Mouse (Mus musculus) liver, embryonic 12.5 days (tissue): ENCODE measurements at regions not wholly inside any gene's neighbourhood (a gene's known extent, or its start where the extent isn't known, plus 50 kb on each side); places are given as distances from the start of the nearest gene placed in this dataset.

ENCODE experiments used
- ATAC-seq: fragments of 200-750 bp; cut with Nextera tagmentation; 2 replicates; pipeline ENCODE4 v1.8.0; 2017; ENCODE audit warnings: moderate number of reproducible peaks, mild to moderate bottlenecking, moderate library complexity
- H3K27ac ChIP-seq: fragments of 300-500 bp; sonication (generic); 2 replicates; pipeline ENCODE4 v1.5.1; 2016; ENCODE audit warnings: mild to moderate bottlenecking
- H3K27me3 ChIP-seq: fragments of 300-500 bp; sonication (generic); replicated peaks from 2 replicates; pipeline ENCODE4 v1.6.1; 2016; ENCODE audit warnings: mild to moderate bottlenecking, moderate library complexity
- H3K36me3 ChIP-seq: fragments of 300-500 bp; sonication (generic); 2 replicates; pipeline ENCODE4 v1.6.1; 2016; ENCODE audit warnings: mild to moderate bottlenecking, moderate library complexity
- H3K4me1 ChIP-seq: fragments of 300-500 bp; sonication (generic); 2 replicates; pipeline ENCODE4 v1.6.1; 2016
- H3K4me2 ChIP-seq: fragments of 300-500 bp; sonication (generic); 2 replicates; pipeline ENCODE4 v1.6.1; 2016; ENCODE audit warnings: mild to moderate bottlenecking, moderate library complexity
- H3K4me3 ChIP-seq: fragments of 300-500 bp; sonication (generic); 2 replicates; pipeline ENCODE4 v1.5.1; 2016; ENCODE audit warnings: mild to moderate bottlenecking, moderate library complexity
- H3K9ac ChIP-seq: fragments of 300-500 bp; sonication (generic); 2 replicates; pipeline ENCODE4 v1.6.1; 2016; ENCODE audit warnings: mild to moderate bottlenecking, moderate library complexity
- H3K9me3 ChIP-seq: fragments of 300-500 bp; sonication (generic); replicated peaks from 2 replicates; pipeline ENCODE4 v1.6.1; 2016; ENCODE audit warnings: mild to moderate bottlenecking, moderate library complexity
- WGBS: fragments of 180-500 bp; shearing (Covaris S2); methylation state at CpG from one replicate; pipeline ENCODE4 v1.1.7; 2016; ENCODE audit not compliant: insufficient replicate concordance; 5-methylcytosine and 5-hydroxymethylcytosine counted together

DNA sequence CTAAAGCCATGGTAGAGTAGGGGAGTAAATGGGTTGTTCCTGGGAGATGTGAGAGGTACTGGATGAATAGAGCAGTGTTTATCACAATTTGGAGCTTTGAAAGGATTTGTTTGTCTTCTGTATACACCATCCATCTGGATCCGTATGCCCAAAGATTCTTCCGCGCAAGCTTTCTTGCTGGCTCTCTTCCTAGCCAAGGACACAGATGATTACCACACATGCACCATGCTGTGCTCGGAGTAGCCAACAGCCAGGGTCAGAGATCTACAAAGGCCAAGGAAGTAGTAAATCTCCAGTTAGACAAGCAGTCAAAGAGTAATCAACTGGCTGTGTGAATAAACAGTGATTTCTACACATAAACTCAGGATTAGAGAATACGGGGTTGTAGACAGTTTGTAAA is 113.3 kb upstream of the Arntl start:
- Histone ChIP-seq H3K4me2 (no peak overlapping the region), H3K4me3 (no peak overlapping the region), H3K9ac (no peak overlapping the region), H3K4me1 (no peaks in the 10 kb centered on the region), H3K36me3 (no peaks in the 10 kb centered on the region), H3K27ac (no peak overlapping the region), H3K27me3 (no peaks in the 10 kb centered on the region; the same call in 1 of the 2 replicates), H3K9me3 (no peaks in the 10 kb centered on the region)
- no peak for ATAC-seq
- 67% methylated on average over 5 of the region's 5 CpGs for WGBS

DNA sequence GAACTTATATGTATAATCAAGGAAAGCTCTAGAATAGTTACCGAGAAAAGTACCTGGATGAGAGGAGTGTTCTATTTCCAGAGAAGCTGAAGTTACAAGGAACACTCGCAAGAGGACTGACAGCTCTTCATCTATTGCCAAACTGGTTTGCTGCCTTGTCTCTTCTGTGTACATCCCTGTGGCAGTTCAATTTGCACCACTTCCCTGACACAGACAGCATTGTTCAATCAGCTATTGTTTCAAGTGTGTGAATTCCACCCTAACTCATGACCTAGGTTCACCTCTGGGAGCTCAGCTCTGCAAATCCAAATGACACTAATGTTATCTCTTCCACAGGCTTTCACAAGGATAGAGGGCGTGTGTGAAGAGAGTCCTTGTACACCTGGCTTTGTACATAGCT is 112.2 kb upstream of the Arntl start:
- H3K27me3 ChIP-seq = no peaks in the 10 kb centered on the region; the same call in 1 of the 2 replicates
- H3K27ac ChIP-seq = no peak overlapping the region
- ATAC-seq = no peak
- no peaks in the 10 kb centered on the region for H3K9me3 ChIP-seq
- no peaks in the 10 kb centered on the region for H3K36me3 ChIP-seq
- 68% methylated on average over 3 of the region's 3 CpGs for WGBS
- H3K4me2 ChIP-seq = no peak overlapping the region
- H3K9ac ChIP-seq = no peak overlapping the region
- H3K4me3 ChIP-seq = no peak overlapping the region
- no peaks in the 10 kb centered on the region for H3K4me1 ChIP-seq

DNA sequence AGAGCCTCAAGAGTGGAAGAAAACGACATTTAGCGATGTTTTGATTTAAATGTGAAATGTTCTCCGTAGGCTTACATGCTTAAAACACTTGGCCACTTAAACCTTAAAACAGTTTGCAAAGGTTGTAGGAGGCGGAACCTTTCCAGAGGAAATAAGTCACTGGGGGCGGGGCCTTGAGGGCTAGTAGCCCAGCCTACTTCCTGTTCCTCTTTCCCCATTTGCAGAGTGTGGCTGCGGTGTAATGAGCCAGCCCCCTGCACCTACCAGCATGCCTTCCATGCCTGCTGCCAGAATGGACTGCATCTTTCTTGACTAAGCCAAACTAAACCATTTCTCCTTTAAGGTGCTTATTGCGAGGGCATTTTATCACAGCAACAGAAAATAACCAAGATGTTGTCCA is 103.0 kb upstream of the Arntl start:
- Histone ChIP-seq H3K36me3 (no peaks in the 10 kb centered on the region), H3K9me3 (no peaks in the 10 kb centered on the region), H3K9ac (no peak overlapping the region), H3K4me2 (no peak overlapping the region), H3K4me1 (no peaks in the 10 kb centered on the region), H3K27me3 (no peaks in the 10 kb centered on the region), H3K27ac (no peak overlapping the region), H3K4me3 (no peak overlapping the region)
- ATAC-seq = no peak
- WGBS = 65% methylated on average over 7 of the region's 7 CpGs

DNA sequence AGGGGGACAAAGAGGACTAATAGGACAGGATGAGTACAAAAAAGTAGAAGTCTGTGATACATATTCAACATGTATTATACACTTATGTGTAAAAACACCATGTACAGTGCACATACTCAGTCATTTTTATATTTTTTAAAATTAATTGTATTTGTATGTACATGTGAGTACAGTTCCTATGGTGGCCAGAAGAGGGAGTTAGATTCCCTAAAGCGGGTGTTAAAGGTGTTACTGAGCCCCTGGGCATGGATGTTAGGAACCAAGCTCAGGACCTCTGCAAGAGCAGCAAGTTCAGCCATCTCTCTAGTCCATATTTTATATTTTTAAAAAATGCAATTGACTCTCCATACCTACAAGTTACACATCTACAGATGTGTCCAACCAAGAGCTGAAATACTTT is 101.9 kb upstream of the Arntl start:
- Histone ChIP-seq H3K27ac (no peak overlapping the region), H3K4me3 (no peak overlapping the region), H3K4me2 (no peak overlapping the region), H3K36me3 (no peaks in the 10 kb centered on the region), H3K9me3 (no peaks in the 10 kb centered on the region), H3K4me1 (no peaks in the 10 kb centered on the region), H3K27me3 (no peaks in the 10 kb centered on the region), H3K9ac (no peak overlapping the region)
- no peak for ATAC-seq
- 22% methylated on average over 1 of the region's 1 CpGs for WGBS

DNA sequence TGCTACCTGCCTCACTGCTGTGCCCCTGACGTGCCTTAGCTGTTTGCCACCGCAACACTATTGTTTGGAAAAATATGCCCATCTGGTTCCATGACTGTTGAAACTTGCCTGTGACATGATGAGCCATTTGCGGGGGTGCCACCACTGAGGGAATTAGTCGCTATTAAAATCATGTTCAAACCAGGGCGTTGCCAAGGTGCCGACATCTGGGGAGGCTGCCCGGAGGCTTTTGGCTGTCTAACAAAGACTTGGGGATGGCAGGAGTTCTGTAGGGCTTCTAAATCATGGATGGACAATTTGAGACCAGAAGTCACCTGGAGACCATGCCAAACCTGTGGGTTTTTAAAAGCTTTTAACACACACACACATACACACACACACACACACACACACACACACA is 100.5 kb upstream of the Arntl start:
- Histone ChIP-seq H3K4me1 (no peaks in the 10 kb centered on the region), H3K27ac (no peak overlapping the region), H3K9ac (no peak overlapping the region), H3K4me2 (no peak overlapping the region), H3K36me3 (no peaks in the 10 kb centered on the region), H3K9me3 (no peaks in the 10 kb centered on the region), H3K27me3 (no peaks in the 10 kb centered on the region), H3K4me3 (no peak overlapping the region)
- ATAC-seq = no peak
- 77% methylated on average over 7 of the region's 7 CpGs for WGBS

DNA sequence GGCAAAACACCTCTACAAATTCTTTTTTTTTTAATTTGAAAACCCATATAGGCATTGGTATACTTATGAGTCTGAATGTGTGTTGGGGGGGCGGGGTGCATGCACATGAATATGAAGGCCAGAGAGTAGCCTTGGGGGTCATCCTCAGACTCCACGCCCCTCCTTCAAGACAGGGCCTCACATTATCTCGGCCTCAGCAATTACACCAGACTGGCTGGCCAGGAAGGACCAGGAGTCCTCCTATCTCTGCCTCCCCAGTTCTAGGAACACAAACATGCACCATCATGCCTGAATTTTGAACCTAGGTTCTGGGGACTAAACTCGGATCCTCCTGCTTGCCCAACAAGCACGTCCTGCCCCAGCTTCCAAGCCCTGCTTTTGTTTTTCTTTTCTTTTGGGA is 99.3 kb upstream of the Arntl start:
- Histone ChIP-seq H3K4me2 (no peak overlapping the region), H3K27ac (no peak overlapping the region), H3K36me3 (no peaks in the 10 kb centered on the region), H3K9me3 (no peaks in the 10 kb centered on the region), H3K27me3 (no peaks in the 10 kb centered on the region), H3K4me1 (no peaks in the 10 kb centered on the region), H3K4me3 (no peak overlapping the region), H3K9ac (no peak overlapping the region)
- ATAC-seq = no peak
- WGBS = 58% methylated on average over 5 of the region's 5 CpGs

DNA sequence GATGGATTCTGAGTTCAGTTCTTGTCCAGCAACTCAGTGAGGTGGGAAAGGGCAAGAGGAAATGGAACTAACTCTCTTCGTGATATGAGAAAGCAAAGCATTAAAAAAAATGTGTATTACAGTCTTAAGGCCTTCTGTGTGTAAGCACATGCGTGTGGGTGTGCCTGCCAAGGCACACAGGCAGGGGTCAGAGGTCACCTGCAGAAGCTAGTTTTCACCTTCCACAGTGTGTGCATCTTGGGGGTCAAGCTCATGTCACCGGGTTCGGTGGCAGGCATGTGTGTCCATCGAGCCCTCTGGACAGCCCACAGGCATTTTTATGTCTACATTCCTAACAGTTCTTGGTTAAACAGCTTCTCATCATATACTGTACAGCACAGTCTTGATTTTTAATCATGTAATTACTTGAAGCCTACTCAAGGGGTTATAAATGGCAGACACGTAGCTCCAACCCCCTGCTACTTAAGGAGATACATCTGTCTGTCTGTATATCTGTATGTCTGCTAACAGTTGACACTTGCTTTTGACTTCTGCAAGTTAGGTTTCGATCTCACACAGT is 98.7 kb upstream of the Arntl start:
- 68% methylated on average over 7 of the region's 7 CpGs for WGBS
- Histone ChIP-seq H3K27me3 (no peaks in the 10 kb centered on the region), H3K36me3 (no peaks in the 10 kb centered on the region), H3K4me1 (no peaks in the 10 kb centered on the region), H3K27ac (no peak overlapping the region), H3K9ac (no peak overlapping the region), H3K4me2 (no peak overlapping the region), H3K9me3 (no peaks in the 10 kb centered on the region), H3K4me3 (no peak overlapping the region)
- no peak for ATAC-seq

DNA sequence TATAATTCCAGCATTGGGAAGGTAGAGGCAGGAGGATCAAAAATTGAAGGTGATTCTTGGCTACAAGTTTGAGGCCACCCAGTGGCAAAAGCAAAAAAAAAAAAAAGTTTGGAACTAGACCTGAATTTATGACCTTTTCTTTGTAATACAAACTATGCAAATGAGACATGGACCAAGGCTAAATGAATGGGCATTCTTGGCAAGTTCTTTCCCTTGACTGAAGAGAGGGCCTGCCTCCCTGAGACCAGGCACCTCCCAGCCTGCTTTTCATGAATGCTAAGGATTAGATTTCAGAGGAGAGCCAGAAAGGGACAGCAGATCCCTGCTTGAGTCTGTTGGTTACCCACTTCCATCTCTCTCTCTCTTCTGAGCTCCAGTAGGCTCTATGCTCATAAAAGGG is 97.8 kb upstream of the Arntl start:
- Histone ChIP-seq H3K9ac (no peak overlapping the region), H3K4me1 (no peaks in the 10 kb centered on the region), H3K27ac (no peak overlapping the region), H3K4me2 (no peak overlapping the region), H3K9me3 (no peaks in the 10 kb centered on the region), H3K27me3 (no peaks in the 10 kb centered on the region), H3K4me3 (no peak overlapping the region), H3K36me3 (no peaks in the 10 kb centered on the region)
- ATAC-seq = no peak

DNA sequence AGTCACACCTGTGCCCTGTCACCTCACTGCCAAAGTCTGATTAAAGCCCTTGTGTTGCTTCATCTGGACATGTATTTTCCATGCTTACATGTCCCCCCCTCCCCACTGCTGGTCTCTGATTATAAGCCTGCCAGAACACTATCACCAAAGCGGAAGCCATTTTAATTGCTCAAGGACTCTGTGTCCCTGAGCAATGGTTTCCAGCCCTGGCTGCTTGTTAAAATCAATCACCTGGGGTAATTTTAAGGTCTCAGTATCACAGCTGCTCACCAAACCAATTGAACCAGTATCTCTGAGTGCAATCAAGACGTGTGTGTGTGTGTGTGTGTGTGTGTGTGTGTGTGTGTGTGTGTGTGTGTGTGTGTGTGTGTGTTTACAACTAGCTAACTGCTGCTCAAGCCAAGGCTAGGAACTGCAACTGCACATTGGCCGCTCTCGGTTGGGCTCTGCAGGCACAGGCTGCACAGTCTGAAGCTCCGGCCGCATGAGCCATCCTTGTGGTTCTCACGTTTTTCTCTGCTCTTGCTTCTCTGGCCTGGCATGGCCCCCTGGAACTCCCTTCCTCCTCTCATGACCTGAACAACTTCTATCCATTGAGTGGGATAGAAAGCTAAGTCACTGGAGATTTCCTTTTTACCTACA is 96.3 kb upstream of the Arntl start:
- Histone ChIP-seq H3K27me3 (no peaks in the 10 kb centered on the region), H3K4me2 (no peak overlapping the region), H3K9ac (no peak overlapping the region), H3K4me3 (no peak overlapping the region), H3K27ac (no peak overlapping the region), H3K36me3 (no peaks in the 10 kb centered on the region), H3K4me1 (no peaks in the 10 kb centered on the region), H3K9me3 (no peaks in the 10 kb centered on the region)
- WGBS = 67% methylated on average over 7 of the region's 7 CpGs
- ATAC-seq = no peak

DNA sequence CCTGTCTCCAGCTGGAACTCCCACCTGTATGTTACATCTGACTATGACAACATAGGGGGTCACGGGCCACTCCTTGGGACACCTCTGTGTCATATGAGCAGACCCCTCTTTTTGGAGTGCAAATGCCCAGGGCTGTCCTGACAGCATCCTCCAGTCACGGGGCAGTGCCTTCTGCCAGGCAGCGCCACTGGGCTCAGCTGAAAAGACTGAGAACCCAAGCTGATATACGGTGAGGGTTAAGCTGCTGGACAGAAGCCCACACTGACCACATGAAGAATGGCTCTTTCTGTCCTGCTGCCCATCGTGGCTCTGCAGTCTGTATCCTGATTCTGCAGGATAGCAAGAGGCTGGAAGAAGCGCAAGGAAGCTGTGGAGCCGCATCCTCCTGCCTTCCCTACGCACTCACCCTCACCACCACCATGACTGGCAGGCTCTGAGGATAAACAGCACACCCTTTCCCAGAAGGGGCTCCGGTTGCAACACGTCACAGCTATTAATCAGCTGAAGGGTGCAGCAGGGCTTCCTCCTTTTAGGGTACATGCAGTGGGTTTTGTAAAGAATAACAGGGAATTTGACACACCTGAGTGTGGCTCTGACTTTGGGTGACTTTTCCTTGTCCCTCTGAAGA is 93.9 kb upstream of the Arntl start:
- no peak for ATAC-seq
- no peak overlapping the region for H3K9ac ChIP-seq
- H3K4me3 ChIP-seq = no peak overlapping the region
- H3K9me3 ChIP-seq = no peaks in the 10 kb centered on the region
- no peak overlapping the region for H3K4me2 ChIP-seq
- H3K27me3 ChIP-seq = no peaks in the 10 kb centered on the region
- no peaks in the 10 kb centered on the region for H3K4me1 ChIP-seq
- 55% methylated on average over 10 of the region's 10 CpGs for WGBS
- H3K27ac ChIP-seq = no peak overlapping the region
- no peaks in the 10 kb centered on the region for H3K36me3 ChIP-seq

DNA sequence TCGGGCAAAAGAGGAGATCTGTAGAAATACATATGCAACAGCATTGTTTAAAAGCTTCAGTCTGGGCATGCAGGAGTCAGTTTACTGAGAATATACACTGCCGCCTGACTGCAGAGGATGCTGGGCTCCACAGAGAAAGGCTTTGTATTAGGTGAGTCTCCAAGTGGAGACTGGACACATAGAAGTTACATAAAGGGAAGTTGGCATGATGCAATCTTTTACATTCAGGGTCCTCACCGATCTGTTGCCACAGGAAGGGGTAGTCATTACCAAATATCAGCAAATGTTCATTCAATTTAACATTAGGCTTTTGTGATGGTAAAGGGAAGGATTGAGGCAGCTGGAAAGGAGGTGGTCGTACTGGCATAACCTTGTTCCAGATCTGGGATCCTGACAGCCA is 89.7 kb upstream of the Arntl start:
- no peak overlapping the region for H3K9ac ChIP-seq
- 54% methylated on average over 4 of the region's 4 CpGs for WGBS
- H3K4me1 ChIP-seq = no peaks in the 10 kb centered on the region
- no peak for ATAC-seq
- no peaks in the 10 kb centered on the region for H3K27me3 ChIP-seq
- no peaks in the 10 kb centered on the region for H3K36me3 ChIP-seq
- no peak overlapping the region for H3K4me2 ChIP-seq
- no peak overlapping the region for H3K4me3 ChIP-seq
- no peak overlapping the region for H3K27ac ChIP-seq
- no peaks in the 10 kb centered on the region for H3K9me3 ChIP-seq

DNA sequence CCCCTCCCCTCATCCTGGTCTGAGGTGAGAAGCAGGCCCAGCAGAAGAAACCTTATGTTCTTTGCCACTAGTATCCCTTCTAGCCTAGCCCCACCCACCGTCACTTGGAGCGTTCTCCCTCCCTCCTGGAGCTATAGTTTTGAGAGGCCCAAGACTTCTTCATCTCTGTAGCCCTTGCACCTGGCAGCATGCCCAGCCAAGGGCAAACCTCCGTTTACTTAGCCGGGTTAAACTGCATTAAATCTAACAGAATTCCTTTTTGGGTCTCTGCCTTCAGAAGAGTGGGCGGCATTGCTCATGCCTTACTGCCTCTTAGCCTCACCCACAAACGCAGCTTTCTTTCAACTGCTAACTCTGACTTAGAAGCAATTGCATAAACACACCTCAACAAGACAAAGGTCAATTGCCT is 85.3 kb upstream of the Arntl start:
- 47% methylated on average over 6 of the region's 6 CpGs for WGBS
- H3K27ac ChIP-seq = no peak overlapping the region
- no peak for ATAC-seq
- no peaks in the 10 kb centered on the region for H3K9me3 ChIP-seq
- no peak overlapping the region for H3K4me3 ChIP-seq
- no peak overlapping the region for H3K4me2 ChIP-seq
- no peaks in the 10 kb centered on the region for H3K36me3 ChIP-seq
- no peak overlapping the region for H3K9ac ChIP-seq
- no peaks in the 10 kb centered on the region for H3K4me1 ChIP-seq
- H3K27me3 ChIP-seq = no peaks in the 10 kb centered on the region

DNA sequence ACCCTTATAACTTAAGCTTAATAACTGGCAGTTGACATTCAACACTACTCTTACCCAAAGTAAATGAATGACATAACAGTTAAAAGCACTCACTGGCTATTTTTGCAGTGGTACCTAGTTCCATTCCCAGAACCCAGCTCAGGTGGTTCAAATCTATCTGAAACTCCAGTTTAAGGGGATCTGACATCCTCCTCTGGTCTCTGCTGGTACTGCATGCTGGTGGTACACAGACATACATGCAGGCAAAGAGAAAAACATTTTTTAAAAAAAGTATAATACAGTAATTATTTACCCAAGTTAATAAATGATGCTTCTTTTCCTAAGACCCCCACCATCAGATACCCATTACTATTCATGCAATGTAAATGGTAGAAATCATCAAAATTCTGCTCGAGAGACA is 81.3 kb upstream of the Arntl start:
- Histone ChIP-seq H3K4me2 (no peak overlapping the region), H3K9ac (no peak overlapping the region), H3K27ac (no peak overlapping the region), H3K4me1 (no peaks in the 10 kb centered on the region), H3K36me3 (no peaks in the 10 kb centered on the region), H3K4me3 (no peak overlapping the region), H3K27me3 (no peaks in the 10 kb centered on the region), H3K9me3 (no peaks in the 10 kb centered on the region)
- 53% methylated on average over 1 of the region's 1 CpGs for WGBS
- ATAC-seq = no peak
